Mouse (Mus musculus): Measurements from ENCODE around the gene Gm13889.

The Gm13889 gene

GRCm38 (mm10) chr2:93956908-93957784 lies at the start of gene Gm13889:
Gene Gm13889 (minus strand): TSS chr2:93957201.
- peak; percentile 72 to 79 for DNase-seq

- peak; percentile 86 to 93 for DNase-seq
These were observed 45.3 kb upstream of the Gm13889 start for GRCm38 (mm10) chr2:94002331-94002730.

DNA sequence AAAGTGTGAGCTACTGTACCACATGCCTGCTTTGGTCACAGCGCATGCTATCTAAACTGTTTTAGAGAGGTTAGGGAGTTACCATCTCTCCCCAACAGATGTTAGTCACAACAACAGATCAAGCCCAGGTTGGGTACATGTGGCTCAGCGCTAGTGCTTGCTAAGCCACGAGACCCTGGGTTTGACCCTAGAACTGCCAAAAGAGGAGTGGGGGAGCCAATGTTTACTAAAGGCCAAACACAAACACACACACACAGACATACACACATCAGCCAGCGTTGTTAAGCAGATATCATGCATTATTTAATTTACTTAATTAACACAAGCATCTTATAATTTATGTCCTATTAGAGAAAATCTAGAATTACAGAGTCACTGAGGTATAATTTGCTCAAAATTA lies 44.9 kb upstream of the Gm13889 start:
- no peak for DNase-seq

- DNase-seq, result no peak
These were observed 44.4 kb upstream of the Gm13889 start for GRCm38 (mm10) chr2:94001411-94001810.

DNA sequence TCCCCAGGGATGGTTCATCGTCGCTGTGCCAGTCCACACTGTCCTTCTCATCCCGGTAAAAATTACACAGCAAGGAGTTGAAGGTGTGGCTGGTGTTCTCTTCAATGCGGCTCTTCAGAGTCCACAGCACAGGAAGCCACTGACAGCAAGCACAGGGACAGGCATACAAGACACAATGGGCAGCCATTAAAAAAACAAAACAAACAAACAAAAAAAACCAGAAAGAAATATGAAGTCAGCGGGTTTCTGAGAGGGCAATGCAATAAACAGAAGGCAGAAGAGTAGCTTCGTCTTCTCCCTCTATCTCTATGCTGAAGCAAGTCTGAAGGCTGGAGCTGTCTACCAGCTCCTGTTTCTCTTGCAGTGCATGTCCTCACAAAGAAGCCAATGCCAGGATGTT lies 39.3 kb upstream of the Gm13889 start, which contains the start of gene Gm27027:
Gene Gm27027 (minus strand): TSS at position 101 of the 400 bp plus-strand sequence.
- DNase-seq, result no peak

DNA sequence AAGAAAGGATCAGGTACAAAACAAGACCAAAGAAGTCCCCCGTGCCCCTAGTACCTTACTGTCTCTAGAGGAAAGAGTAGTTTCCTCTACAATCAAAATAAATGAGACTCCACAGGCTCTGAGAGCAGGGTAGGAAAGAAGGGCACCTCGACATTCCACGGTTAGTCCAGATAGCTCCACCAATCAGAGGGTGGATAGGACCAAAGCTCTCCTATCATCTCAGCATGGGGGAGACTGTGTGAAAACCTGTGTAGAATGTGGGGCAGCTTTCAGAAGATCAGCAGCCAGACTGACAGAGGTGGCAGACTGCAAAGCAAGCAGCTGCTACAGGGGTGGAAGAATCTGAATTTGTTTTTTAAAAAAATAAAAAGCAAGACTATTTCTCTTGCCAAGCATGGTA lies 35.8 kb upstream of the Gm13889 start:
- DNase-seq, result no peak

DNA sequence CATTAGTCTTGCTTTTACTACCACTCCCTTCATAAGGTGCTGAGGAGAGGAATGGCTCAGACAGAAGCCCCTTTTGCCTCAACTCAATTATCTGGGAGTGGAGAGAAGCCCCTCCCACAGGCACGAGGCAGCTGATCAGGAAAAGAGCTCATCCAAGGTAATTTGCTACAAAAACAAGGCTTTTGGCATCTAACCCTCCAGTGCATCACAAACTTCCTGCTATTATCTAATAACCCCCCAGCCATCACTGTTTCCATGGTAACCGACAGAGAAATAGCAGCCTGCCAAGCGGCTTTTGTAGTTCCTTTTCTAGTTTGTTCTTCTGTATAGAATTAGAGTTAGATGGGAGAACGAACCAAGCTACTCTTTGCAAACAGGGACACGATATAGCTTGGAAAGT lies 35.3 kb upstream of the Gm13889 start:
- no peak for DNase-seq

GRCm38 (mm10) chr2:93991336-93991735 lies 34.3 kb upstream of the Gm13889 start:
- no peak for DNase-seq

DNA sequence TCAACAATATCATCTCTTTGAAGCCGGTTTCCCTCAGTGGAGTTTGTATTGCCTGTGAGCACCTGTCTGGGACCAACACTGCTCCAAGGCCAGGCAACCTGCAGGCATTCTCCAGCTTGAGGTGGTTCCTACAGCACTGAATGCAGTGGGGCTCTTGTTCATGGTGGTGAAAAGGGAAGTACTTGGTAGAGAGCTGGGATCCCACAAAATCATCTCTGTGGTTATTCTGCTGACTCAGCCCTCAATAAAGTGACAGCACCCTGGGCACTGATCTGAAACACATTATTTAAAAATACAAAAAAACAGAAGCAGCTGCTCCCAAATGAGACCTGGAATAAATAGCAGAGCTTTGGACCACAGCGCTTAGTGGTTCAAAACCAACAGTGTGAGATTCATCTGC lies 31.4 kb upstream of the Gm13889 start:
- no peak for DNase-seq

DNA sequence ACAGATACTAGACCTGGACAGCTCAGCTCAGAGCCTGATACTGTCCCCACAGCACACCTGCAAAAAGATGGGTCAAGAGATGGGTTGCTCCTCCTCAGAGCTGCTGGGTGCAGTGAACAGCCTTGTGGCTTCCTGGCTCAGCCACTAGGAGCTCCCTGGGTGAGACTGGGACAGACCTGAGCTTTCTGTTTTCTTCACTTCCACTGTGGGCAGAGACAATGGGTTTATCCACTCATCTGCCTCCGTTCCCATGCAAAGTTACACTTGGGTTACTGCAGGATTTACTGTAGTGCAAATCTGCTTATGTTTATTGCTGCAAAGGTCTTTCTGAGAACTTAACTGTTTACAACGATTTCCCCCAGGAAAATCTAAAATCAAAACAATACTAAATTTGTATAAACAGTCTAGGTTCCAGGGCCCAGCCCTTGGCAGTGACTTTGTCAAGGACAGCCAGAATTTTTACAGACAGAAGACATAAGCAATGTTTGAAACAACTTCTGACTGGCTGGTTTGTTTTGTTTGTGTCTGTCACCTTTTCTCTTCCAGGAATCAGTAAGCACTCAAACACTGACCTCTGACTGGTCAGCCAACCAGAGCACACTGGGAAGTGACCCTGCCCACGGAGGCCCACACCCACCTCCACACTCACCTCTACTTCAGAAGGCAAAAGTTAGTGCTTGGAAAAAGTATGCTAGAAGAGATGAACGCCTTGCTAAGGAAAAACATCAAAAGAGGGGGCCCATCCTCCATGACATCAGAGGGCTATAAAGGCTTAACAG lies 25.6 kb upstream of the Gm13889 start:
- no peak for DNase-seq

DNA sequence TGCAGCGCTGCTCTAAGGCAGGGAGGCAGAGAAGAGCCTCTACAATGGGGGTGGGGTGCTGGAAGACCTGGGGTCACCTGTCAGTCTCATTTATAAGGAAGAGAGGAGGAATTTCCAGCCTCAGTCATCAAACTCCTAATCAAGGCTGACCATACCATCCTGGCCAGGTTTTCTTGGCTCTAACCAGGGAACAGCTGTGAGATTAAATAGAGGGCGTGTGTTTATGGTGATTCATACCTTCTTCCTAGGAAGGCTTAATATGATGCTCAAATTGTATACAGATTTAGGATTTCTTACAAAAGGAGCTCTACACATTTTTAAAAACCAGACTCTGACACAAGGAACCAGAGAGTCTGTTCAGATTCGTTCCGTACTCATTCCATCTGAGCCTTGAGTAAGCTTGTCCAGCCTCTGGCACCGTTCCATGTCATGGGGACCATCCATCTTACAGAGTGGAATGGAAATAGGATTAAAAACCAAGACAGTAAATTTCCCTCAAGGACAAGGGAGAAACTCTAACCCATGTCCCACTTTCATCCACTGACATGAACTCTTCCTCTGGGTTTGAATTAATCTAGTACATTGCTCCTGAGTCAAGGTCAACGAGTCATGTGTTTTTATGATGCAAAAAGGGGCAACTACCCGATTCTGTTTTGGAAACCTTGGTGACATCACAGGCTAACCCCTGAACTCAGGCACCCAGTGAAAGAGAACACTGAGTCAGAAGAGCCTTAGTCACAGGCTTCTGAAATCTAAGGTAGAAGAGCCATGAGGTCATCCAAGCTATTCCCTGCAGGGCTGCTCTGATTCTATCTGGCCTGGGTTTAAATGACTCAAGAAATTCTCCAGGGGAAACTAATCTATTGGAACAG lies 22.5 kb upstream of the Gm13889 start:
- DNase-seq, result peak; percentile 43 to 46

- DNase-seq, result peak; percentile 54 to 60
These were observed 19.6 kb upstream of the Gm13889 start for GRCm38 (mm10) chr2:93976436-93977252.

DNA sequence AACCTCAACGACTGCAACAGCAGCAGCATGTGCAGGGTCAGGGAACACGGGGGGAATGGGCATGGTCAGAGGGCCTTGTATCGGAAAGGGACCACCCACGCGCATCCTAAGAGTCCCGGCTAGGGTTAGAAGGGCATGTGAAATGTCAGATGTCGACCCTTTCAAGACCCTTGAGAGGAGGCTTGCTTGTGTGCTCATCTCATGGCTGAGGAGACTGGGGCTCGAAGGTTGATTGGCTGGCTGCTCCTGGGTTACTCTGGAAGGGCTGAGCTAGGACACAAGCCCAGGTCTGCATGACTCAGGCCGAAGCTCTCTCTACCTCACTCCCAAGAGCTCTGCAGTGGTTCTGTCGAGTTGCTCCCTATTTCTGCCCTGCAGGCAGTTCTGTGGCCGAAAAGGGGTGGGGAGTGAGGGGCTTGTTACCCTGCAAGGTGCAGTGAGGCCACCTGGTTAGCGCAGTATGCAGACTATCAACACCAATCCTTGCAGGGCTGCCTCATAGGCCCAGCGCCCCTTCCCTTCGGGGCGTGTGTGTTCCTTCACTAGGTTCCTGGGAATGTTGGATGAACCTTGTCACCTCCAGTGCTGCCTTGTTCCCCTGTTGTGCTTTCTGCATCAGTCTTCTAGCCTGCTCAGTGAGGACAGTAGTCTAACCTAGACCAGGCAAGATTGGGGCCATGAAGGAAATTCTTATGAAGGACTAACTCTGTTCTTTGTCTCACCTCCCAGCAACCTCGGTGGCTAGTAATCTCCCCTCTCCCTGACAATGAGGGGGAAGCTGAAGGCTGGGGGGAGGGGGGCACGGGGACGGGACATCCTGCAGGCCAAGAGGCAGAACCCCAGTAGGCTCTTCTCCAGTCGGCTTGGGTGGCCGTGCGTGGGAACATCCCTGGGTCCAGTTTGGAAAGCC lies 18.8 kb upstream of the Gm13889 start:
- no peak for DNase-seq

- no peak for DNase-seq
These were observed 18.0 kb upstream of the Gm13889 start for GRCm38 (mm10) chr2:93975041-93975440.

- DNase-seq, result no peak
These were observed 14.6 kb upstream of the Gm13889 start for GRCm38 (mm10) chr2:93971647-93972046.

DNA sequence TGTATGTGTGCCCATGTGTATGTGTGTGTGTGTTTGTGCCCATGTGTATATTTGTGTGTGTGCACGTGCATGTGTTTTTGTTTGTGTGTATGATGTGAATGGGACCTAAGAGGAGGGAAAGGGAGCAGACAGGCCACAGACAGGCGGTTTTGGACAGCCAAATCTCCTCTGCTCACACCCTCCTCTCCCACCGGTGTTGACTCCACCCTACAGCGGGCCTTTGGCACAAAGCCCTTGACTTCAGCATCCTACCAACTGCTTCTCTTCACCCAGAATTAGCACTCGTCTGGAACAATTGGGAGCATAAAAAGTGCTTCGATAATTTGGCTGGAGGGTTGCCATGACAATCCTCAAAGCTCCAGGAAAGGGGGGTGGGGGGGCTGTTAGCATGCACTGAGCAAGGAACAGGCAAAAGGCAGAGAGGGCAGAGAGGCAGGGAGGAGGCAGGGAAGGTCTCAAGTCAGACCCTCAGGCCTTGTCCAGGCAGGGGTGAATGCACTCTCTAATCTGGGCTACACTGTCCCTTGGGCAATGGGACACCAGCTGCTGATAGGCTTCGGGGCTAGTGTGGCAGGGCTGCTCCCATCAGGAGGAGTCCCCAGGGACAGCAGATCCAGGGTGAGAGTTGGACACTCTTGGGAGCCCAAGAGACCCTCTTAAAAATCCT lies 7.6 kb upstream of the Gm13889 start:
- DNase-seq, result peak; percentile 45 to 55

GRCm38 (mm10) chr2:93963802-93964201 lies 6.8 kb upstream of the Gm13889 start:
- peak; percentile 23 to 47 for DNase-seq

DNA sequence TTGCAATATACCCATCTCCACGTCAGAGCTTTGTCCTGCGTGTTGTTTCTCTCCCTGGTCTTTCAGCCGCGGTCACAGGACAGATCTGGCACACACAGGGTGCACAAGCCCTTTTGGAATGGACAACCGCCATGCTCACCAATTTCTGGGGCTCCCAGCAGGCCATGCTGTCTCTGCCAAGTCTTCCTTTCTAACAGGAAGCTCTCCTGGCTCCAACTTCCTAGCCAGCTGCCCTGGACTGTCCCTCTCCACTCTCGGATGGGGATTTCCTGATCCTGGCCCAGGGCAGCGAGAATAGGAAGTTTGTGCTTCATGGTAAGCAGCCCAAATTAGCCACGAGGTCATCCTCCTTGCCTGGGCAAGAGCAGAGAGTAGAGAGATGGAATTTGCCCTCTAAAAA lies 4.7 kb upstream of the Gm13889 start:
- DNase-seq, result peak; percentile 87

DNA sequence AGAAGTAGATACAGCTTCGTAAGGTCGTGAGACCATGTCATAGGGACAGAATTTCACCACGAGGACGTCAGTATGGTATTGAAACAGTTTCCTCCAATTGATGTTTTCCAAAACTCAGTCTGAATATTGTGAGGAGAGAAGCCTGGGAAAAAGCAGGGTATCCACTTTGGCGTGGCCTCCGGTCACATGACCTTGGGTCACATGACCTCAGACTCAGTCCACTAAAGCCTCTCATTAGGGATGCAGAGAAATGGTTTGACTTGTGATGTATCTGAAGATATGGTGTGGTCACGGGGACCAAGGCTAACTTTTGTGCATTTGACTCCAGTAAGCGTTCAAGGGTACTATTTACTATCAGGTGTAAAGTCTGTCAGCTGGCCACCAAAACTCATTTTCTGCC lies 2.3 kb upstream of the Gm13889 start:
- no peak for DNase-seq

- no peak for DNase-seq
These were observed 1.2 kb upstream of the Gm13889 start for GRCm38 (mm10) chr2:93958216-93958615.

Measured in cerebellum, postnatal 36 days (tissue).